Mouse (Mus musculus): ENCODE measurements around the gene U2af1. TPM values are rescaled to one million over a fixed set of nuclear protein-coding genes. Genes with fewer than 3 reads are reported as not detected.
"Not testable (repeated sequence)": the region's sequence is repeated elsewhere in the genome, so short reads cannot be mapped to it uniquely, and the experiment has no call there.

Gene U2af1
- polyA plus RNA-seq (2015; fragmentation: Nextera tagmentation; extraction: Ambion mirVana): 184 and 213 TPM in 2 replicates

GRCm38 (mm10) chr17:31658468-31659185, at the start of gene U2af1:
TSS of gene U2af1 (minus strand) at chr17:31658892.
- peak; percentile 95 for ATAC-seq (ENCODE audit: extremely low read depth, insufficient number of reproducible peaks, low FRiP score, low TSS enrichment)
- H3K27ac ChIP-seq (replicated peaks): peak within 1 kb of the TSS; percentile 89
- no peaks in the 10 kb centered on the region for H3K27me3 ChIP-seq (replicated peaks)
- peak within 1 kb of the TSS; percentile 98 for H3K9ac ChIP-seq
- peak within 1 kb of the TSS; percentile 98 for H3K4me3 ChIP-seq
- H3K9me3 ChIP-seq: no peaks in the 10 kb centered on the region
- peak within 1 kb of the TSS; percentile 94 for H3K4me2 ChIP-seq
- WGBS: under 1% methylated on average over 75 of the region's 77 CpGs
- peaks cover 30% of the 10 kb centered on the region for H3K4me1 ChIP-seq
- peaks cover 25% of the 10 kb centered on the region for H3K36me3 ChIP-seq

- 74% methylated on average over 20 of the region's 20 CpGs for WGBS
- no peak overlapping the region for H3K27ac ChIP-seq (replicated peaks)
- no peak overlapping the region for H3K4me2 ChIP-seq
- H3K9me3 ChIP-seq: no peaks in the 10 kb centered on the region
- no peaks in the 10 kb centered on the region for H3K36me3 ChIP-seq
- no peaks in the 10 kb centered on the region for H3K27me3 ChIP-seq (replicated peaks)
- no peak overlapping the region for H3K4me3 ChIP-seq
- H3K9ac ChIP-seq: no peak overlapping the region
- H3K4me1 ChIP-seq: 0 out of 2 replicates have a peak, but pooled peaks cover 5% of the 10 kb centered on the region
- no peak for ATAC-seq (ENCODE audit: extremely low read depth, insufficient number of reproducible peaks, low FRiP score, low TSS enrichment)
Measured at GRCm38 (mm10) chr17:31705271-31706020, 46.8 kb upstream of the U2af1 start.

GRCm38 (mm10) chr17:31703276-31703980, 44.7 kb upstream of the U2af1 start:
- no peak for ATAC-seq (ENCODE audit: extremely low read depth, insufficient number of reproducible peaks, low FRiP score, low TSS enrichment)
- WGBS: 70% methylated on average over 6 of the region's 6 CpGs
- no peaks in the 10 kb centered on the region for H3K36me3 ChIP-seq

GRCm38 (mm10) chr17:31698347-31698746, 39.7 kb upstream of the U2af1 start:
- no peaks in the 10 kb centered on the region for H3K27me3 ChIP-seq (replicated peaks)
- no peak overlapping the region for H3K4me3 ChIP-seq
- no peaks in the 10 kb centered on the region for H3K9me3 ChIP-seq
- no peak overlapping the region for H3K4me2 ChIP-seq
- ATAC-seq (ENCODE audit: extremely low read depth, insufficient number of reproducible peaks, low FRiP score, low TSS enrichment): no peak
- 64% methylated on average over 11 of the region's 11 CpGs for WGBS
- H3K36me3 ChIP-seq: no peaks in the 10 kb centered on the region
- no peak overlapping the region for H3K27ac ChIP-seq (replicated peaks)
- H3K4me1 ChIP-seq: peaks cover 15% of the 10 kb centered on the region
- no peak overlapping the region for H3K9ac ChIP-seq

More at GRCm38 (mm10) chr17:31703276-31703980, 44.7 kb upstream of the U2af1 start:
- peaks cover 6% of the 10 kb centered on the region; the same call in 1 of the 2 replicates for H3K4me1 ChIP-seq
- H3K27me3 ChIP-seq (replicated peaks): no peaks in the 10 kb centered on the region
- H3K9ac ChIP-seq: no peak overlapping the region
- no peak overlapping the region for H3K4me2 ChIP-seq
- no peaks in the 10 kb centered on the region for H3K9me3 ChIP-seq
- no peak overlapping the region for H3K4me3 ChIP-seq
- H3K27ac ChIP-seq (replicated peaks): no peak overlapping the region

- H3K4me2 ChIP-seq; H3K9ac ChIP-seq; H3K9me3 ChIP-seq; H3K27me3 ChIP-seq (replicated peaks); H3K4me3 ChIP-seq; H3K27ac ChIP-seq (replicated peaks); H3K36me3 ChIP-seq; ATAC-seq (ENCODE audit: extremely low read depth, insufficient number of reproducible peaks, low FRiP score, low TSS enrichment): not testable (repeated sequence)
- H3K4me1 ChIP-seq: peaks cover 25% of the 10 kb centered on the region
- 87% methylated on average over 7 of the region's 7 CpGs for WGBS
Measured at GRCm38 (mm10) chr17:31695356-31695755, 36.7 kb upstream of the U2af1 start.

- H3K9ac ChIP-seq: no peak overlapping the region
- H3K9me3 ChIP-seq: no peaks in the 10 kb centered on the region
- ATAC-seq (ENCODE audit: extremely low read depth, insufficient number of reproducible peaks, low FRiP score, low TSS enrichment): no peak
- peaks cover 25% of the 10 kb centered on the region for H3K4me1 ChIP-seq
- H3K36me3 ChIP-seq: no peaks in the 10 kb centered on the region
- no peak overlapping the region for H3K27ac ChIP-seq (replicated peaks)
- H3K27me3 ChIP-seq (replicated peaks): no peaks in the 10 kb centered on the region
- 88% methylated on average over 1 of the region's 1 CpGs for WGBS
- H3K4me3 ChIP-seq: no peak overlapping the region
- no peak overlapping the region for H3K4me2 ChIP-seq
Measured at GRCm38 (mm10) chr17:31694949-31695348, 36.3 kb upstream of the U2af1 start.

GRCm38 (mm10) chr17:31694023-31694376, 35.3 kb upstream of the U2af1 start:
- Histone ChIP-seq H3K27me3 (replicated peaks) (no peaks in the 10 kb centered on the region), H3K4me1 (peaks cover 25% of the 10 kb centered on the region), H3K9ac (no peak overlapping the region), H3K4me2 (peak overlapping the region; percentile 59; the same call in 1 of the 2 replicates), H3K36me3 (no peaks in the 10 kb centered on the region), H3K4me3 (no peak overlapping the region), H3K27ac (replicated peaks) (peak overlapping the region; percentile 57), H3K9me3 (no peaks in the 10 kb centered on the region)
- ATAC-seq (ENCODE audit: extremely low read depth, insufficient number of reproducible peaks, low FRiP score, low TSS enrichment): peak; percentile 26; the same call in 1 of the 2 replicates
- WGBS: 63% methylated on average over 7 of the region's 7 CpGs

GRCm38 (mm10) chr17:31693330-31694022, 34.8 kb upstream of the U2af1 start:
- H3K27me3 ChIP-seq (replicated peaks): no peaks in the 10 kb centered on the region
- ATAC-seq (ENCODE audit: extremely low read depth, insufficient number of reproducible peaks, low FRiP score, low TSS enrichment): 0 out of 2 replicates have a peak, but pooled peaks have one; percentile 5
- H3K4me3 ChIP-seq: peak overlapping the region; percentile 10; the same call in 1 of the 2 replicates
- H3K4me1 ChIP-seq: peaks cover 24% of the 10 kb centered on the region
- 1% methylated on average over 20 of the region's 20 CpGs for WGBS
- peak overlapping the region; percentile 57 for H3K27ac ChIP-seq (replicated peaks)
- H3K9me3 ChIP-seq: no peaks in the 10 kb centered on the region
- H3K36me3 ChIP-seq: no peaks in the 10 kb centered on the region
- peak overlapping the region; percentile 59 for H3K4me2 ChIP-seq
- 0 out of 2 replicates have a peak overlapping the region, but pooled peaks have one; percentile 15 for H3K9ac ChIP-seq

- Histone ChIP-seq H3K27me3 (replicated peaks) (no peaks in the 10 kb centered on the region), H3K9ac (peak overlapping the region; percentile 48), H3K4me1 (peaks cover 20% of the 10 kb centered on the region), H3K9me3 (no peaks in the 10 kb centered on the region), H3K4me2 (peak overlapping the region; percentile 59), H3K27ac (replicated peaks) (no peak overlapping the region), H3K36me3 (no peaks in the 10 kb centered on the region), H3K4me3 (no peak overlapping the region)
- WGBS: 37% methylated on average over 5 of the region's 5 CpGs
- no peak for ATAC-seq (ENCODE audit: extremely low read depth, insufficient number of reproducible peaks, low FRiP score, low TSS enrichment)
Measured at GRCm38 (mm10) chr17:31692918-31693317, 34.2 kb upstream of the U2af1 start.

- ATAC-seq (ENCODE audit: extremely low read depth, insufficient number of reproducible peaks, low FRiP score, low TSS enrichment): no peak
- Histone ChIP-seq H3K27ac (replicated peaks) (no peak overlapping the region), H3K4me3 (no peak overlapping the region), H3K9me3 (no peaks in the 10 kb centered on the region), H3K36me3 (no peaks in the 10 kb centered on the region), H3K4me2 (no peak overlapping the region), H3K27me3 (replicated peaks) (no peaks in the 10 kb centered on the region), H3K4me1 (peaks cover 32% of the 10 kb centered on the region), H3K9ac (no peak overlapping the region)
- WGBS: 80% methylated on average over 1 of the region's 1 CpGs
Measured at GRCm38 (mm10) chr17:31689606-31690005, 30.9 kb upstream of the U2af1 start.

Measured in heart, embryonic 13.5 days (tissue).